Mouse (Mus musculus) neutrophil, adult 65 days (primary cell): Measurements from ENCODE around the gene Lacc1. TPM values are rescaled to one million over a fixed set of nuclear protein-coding genes. Genes with fewer than 3 reads are reported as not detected.

Experiments used
- total RNA-seq: library from RNA; stranded (reverse); gene quantifications from 2 replicates; pipeline ENCODE4 v1.2.4, GENCODE M21; 2023

Gene Lacc1
- total RNA-seq = 5.7 and 6.3 TPM in 2 replicates

GRCm38 (mm10) chr14:77036226-77037046 is at the start of gene Lacc1, which contains the start of gene Ccdc122:
Gene Lacc1 (minus strand): TSS chr14:77036904.
Gene Ccdc122 (plus strand): TSS chr14:77036772.

Other genes with a start within 250 kb of the Lacc1 start
- 0.66 TPM in 1 of 2 replicates, not detected in the other for gene Ccdc122, start 132 bp downstream of the Lacc1 start, total RNA-seq
- not detected in 2 replicates for gene Enox1, start 119.9 kb upstream of the Lacc1 start, total RNA-seq